Mouse (Mus musculus): ENCODE results near the gene Zbtb4. TPM values are rescaled to one million over a fixed set of nuclear protein-coding genes. Genes with fewer than 3 reads are reported as not detected.

The Zbtb4 gene
- total and polyA plus RNA-seq, 3 experiments: 2.4 to 2.7 TPM; not detected in 1

DNA sequence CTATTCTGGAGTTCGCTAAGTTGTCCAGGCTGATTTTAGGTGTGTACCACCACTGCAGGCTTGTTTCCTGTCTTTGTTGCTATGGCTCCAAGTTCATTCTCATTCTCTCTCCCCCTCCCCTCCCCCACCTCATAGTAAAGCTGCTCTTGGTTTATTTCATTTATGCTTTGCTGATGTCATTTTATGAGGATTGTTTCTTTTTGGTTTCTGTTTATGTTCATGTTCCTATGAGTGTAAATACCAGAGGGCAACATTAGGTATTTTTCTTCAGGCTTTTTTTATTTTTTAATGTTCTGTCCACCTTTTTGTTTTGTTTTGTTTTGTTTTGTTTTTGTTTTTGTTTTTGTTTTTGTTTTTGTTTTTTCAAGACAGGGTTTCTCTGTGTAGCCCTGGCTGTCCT lies 3.8 kb upstream of the Zbtb4 start, which contains the start of gene Slc35g3:
Slc35g3 (minus strand) TSS at position 101 of the 400 bp plus-strand sequence.
- H3K9ac ChIP-seq (ENCODE audit: control insufficient read depth, low read depth, low read length, poor library complexity, severe bottlenecking): no peak within 1 kb of the TSS
- peaks cover 6 to 27% of the 10 kb centered on the region in 2 experiments for H3K4me1 ChIP-seq (ENCODE audit: control insufficient read depth in 1 of 2, insufficient read depth in 2 of 2, low read length in 2 of 2)
- peaks cover 0 to 7% of the 10 kb centered on the region in 2 experiments; a peak in 2 of 4 replicates for H3K36me3 ChIP-seq (ENCODE audit: control insufficient read depth in 1 of 2, insufficient read depth in 2 of 2, low read length in 2 of 2)
- H3K79me2 ChIP-seq (ENCODE audit: control insufficient read depth, insufficient read depth, low read length, poor library complexity): peaks cover 22% of the 10 kb centered on the region
- DNase-seq (ENCODE audit: low read depth, low spot score): no peak
- no peak within 1 kb of the TSS for H3K27ac ChIP-seq (ENCODE audit: control insufficient read depth, low read depth, low read length)
- H3K9me3 ChIP-seq (replicated peaks; ENCODE audit: insufficient read depth, low read length): no peaks in the 10 kb centered on the region
- no peak within 1 kb of the TSS for H3K4me3 ChIP-seq (ENCODE audit: control insufficient read depth in 1 of 2, insufficient read depth in 1 of 2, low read depth in 2 of 2, low read length in 2 of 2)
- no peaks in the 10 kb centered on the region for H3K27me3 ChIP-seq (ENCODE audit: control insufficient read depth in 1 of 2, insufficient read depth in 2 of 2, low read length in 2 of 2)
- TF ChIP-seq NELFE (IDR thresholded peaks at IDR 0.05; ENCODE audit: low read depth, low read length) (no peak), MXI1 (IDR thresholded peaks at IDR 0.05; ENCODE audit: low read depth, low read length) (no peak), ETS1 (IDR thresholded peaks at IDR 0.05; ENCODE audit: low read depth, low read length) (no peak), SMC3 (IDR thresholded peaks at IDR 0.05; ENCODE audit: low read depth, low read length) (no peak), SIN3A (IDR thresholded peaks at IDR 0.05; ENCODE audit: low read length) (no peak), ZC3H11A (IDR thresholded peaks at IDR 0.05; ENCODE audit: low read depth, low read length) (no peak), ZKSCAN1 (IDR thresholded peaks at IDR 0.05; ENCODE audit: low read depth, low read length) (no peak), ELF1 (IDR thresholded peaks at IDR 0.05; ENCODE audit: low read depth, low read length) (no peak), EP300 (IDR thresholded peaks at IDR 0.05; ENCODE audit: low read depth in 1 of 2, low read length in 2 of 2) (no peak), TCF12 (IDR thresholded peaks at IDR 0.05; ENCODE audit: low read depth, low read length) (no peak), GABPA (IDR thresholded peaks at IDR 0.05; ENCODE audit: low read depth, low read length) (no peak), CTCF (IDR thresholded peaks at IDR 0.05 in 2 of 3, conservative IDR thresholded peaks at IDR 0.05 in 1 of 3; ENCODE audit: control insufficient read depth in 1 of 3, insufficient read depth in 1 of 3, low read depth in 2 of 3, low read length in 3 of 3, poor library complexity in 1 of 3, severe bottlenecking in 1 of 3) (no peak), BHLHE40 (IDR thresholded peaks at IDR 0.05; ENCODE audit: borderline replicate concordance, low read depth, low read length) (no peak), MYC (IDR thresholded peaks at IDR 0.05; ENCODE audit: low read depth, low read length) (no peak), CHD1 (IDR thresholded peaks at IDR 0.05; ENCODE audit: low read depth, low read length) (no peak), KAT2A (conservative IDR thresholded peaks at IDR 0.05; ENCODE audit: low read depth, low read length) (no peak), GATA1 (IDR thresholded peaks at IDR 0.05; ENCODE audit: low read depth, low read length) (no peak), MEF2A (IDR thresholded peaks at IDR 0.05; ENCODE audit: extremely low read depth, insufficient replicate concordance, low read depth, low read length, poor library complexity, severe bottlenecking) (no peak)

DNA sequence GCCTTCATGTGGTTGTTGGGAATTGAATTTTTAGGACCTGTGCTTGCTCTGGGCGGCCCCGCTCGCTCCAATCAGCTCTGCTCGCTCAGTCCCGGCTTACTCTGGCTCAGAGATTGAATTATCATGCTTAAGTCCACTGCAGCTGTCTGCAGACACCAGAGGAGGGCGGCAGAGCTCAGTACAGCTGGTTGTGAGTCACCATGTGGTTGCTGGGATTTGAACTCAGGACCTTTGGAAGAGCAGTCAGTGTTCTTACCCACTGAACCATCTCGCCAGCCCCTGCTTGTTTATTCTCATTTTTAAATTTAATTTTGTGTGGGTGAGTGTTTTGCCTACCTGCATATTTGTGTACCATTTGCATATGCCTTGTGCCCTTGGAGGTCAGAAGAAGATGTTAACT lies 2.2 kb upstream of the Zbtb4 start:
- no peak overlapping the region for H3K4me3 ChIP-seq (ENCODE audit: control insufficient read depth in 1 of 2, insufficient read depth in 1 of 2, low read depth in 2 of 2, low read length in 2 of 2)
- H3K27me3 ChIP-seq (ENCODE audit: control insufficient read depth in 1 of 2, insufficient read depth in 2 of 2, low read length in 2 of 2): no peaks in the 10 kb centered on the region
- H3K9ac ChIP-seq (ENCODE audit: control insufficient read depth, low read depth, low read length, poor library complexity, severe bottlenecking): no peak overlapping the region
- H3K36me3 ChIP-seq (ENCODE audit: control insufficient read depth in 1 of 2, insufficient read depth in 2 of 2, low read length in 2 of 2): peaks cover 0 to 4% of the 10 kb centered on the region in 2 experiments; a peak in 1 of 4 replicates
- no peak overlapping the region for H3K27ac ChIP-seq (ENCODE audit: control insufficient read depth, low read depth, low read length)
- peak; percentile 71 for DNase-seq (ENCODE audit: low read depth, low spot score)
- peaks cover 11% of the 10 kb centered on the region for H3K79me2 ChIP-seq (ENCODE audit: control insufficient read depth, insufficient read depth, low read length, poor library complexity)
- H3K4me1 ChIP-seq (ENCODE audit: control insufficient read depth in 1 of 2, insufficient read depth in 2 of 2, low read length in 2 of 2): peaks cover 6 to 26% of the 10 kb centered on the region in 2 experiments
- TF ChIP-seq CTCF (IDR thresholded peaks at IDR 0.05 in 2 of 3, conservative IDR thresholded peaks at IDR 0.05 in 1 of 3; ENCODE audit: control insufficient read depth in 1 of 3, insufficient read depth in 1 of 3, low read depth in 2 of 3, low read length in 3 of 3, poor library complexity in 1 of 3, severe bottlenecking in 1 of 3): peak; percentile 25 to 71 (median 60)
- TF ChIP-seq SIN3A (IDR thresholded peaks at IDR 0.05; ENCODE audit: low read length): peak; percentile 41; the same call in 1 of the 2 replicates
- TF ChIP-seq ETS1 (IDR thresholded peaks at IDR 0.05; ENCODE audit: low read depth, low read length): 0 out of 2 replicates have a peak, but pooled peaks have one; percentile 28
- no peak for TF ChIP-seq ZMIZ1 (IDR thresholded peaks at IDR 0.05; ENCODE audit: low read depth, low read length)
- peak; percentile 54 for TF ChIP-seq ZC3H11A (IDR thresholded peaks at IDR 0.05; ENCODE audit: low read depth, low read length)
- TF ChIP-seq SMC3 (IDR thresholded peaks at IDR 0.05; ENCODE audit: low read depth, low read length): peak; percentile 57
- TF ChIP-seq MXI1 (IDR thresholded peaks at IDR 0.05; ENCODE audit: low read depth, low read length): no peak
- no peak for TF ChIP-seq E2F4 (IDR thresholded peaks at IDR 0.05; ENCODE audit: borderline replicate concordance, low read depth, low read length)
- peak; percentile 58 for TF ChIP-seq RAD21 (IDR thresholded peaks at IDR 0.05; ENCODE audit: low read depth, low read length)
- no peaks in the 10 kb centered on the region for H3K9me3 ChIP-seq (replicated peaks; ENCODE audit: insufficient read depth, low read length)

Measured in MEL (cell line).